Mouse (Mus musculus) hindbrain, embryonic 16.5 days (tissue): ENCODE results near the gene Prdm1. TPM values are rescaled to one million over a fixed set of nuclear protein-coding genes. Genes with fewer than 3 reads are reported as not detected.

Experiments used
- ATAC-seq: fragments of 200-750 bp; cut with Nextera tagmentation; 2 replicates; pipeline ENCODE4 v1.8.0; 2017; ENCODE audit warnings: moderate TSS enrichment, moderate library complexity
- H3K27ac ChIP-seq: fragments of 300-500 bp; sonication (generic); 2 replicates; pipeline ENCODE4 v1.5.1; 2014; ENCODE audit warnings: low read depth, mild to moderate bottlenecking, control low read depth, low read length, moderate library complexity
- H3K27me3 ChIP-seq: fragments of 300-500 bp; sonication (generic); replicated peaks from 2 replicates; pipeline ENCODE4 v1.6.1; 2014; ENCODE audit warnings: low read length; ENCODE audit not compliant: control insufficient read depth, insufficient read depth
- H3K36me3 ChIP-seq: fragments of 300-500 bp; sonication (generic); 2 replicates; pipeline ENCODE4 v1.6.1; 2014; ENCODE audit warnings: mild to moderate bottlenecking, low read length, moderate library complexity, mixed read lengths; ENCODE audit not compliant: control insufficient read depth, insufficient read depth
- H3K4me1 ChIP-seq: fragments of 300-500 bp; sonication (generic); 2 replicates; pipeline ENCODE4 v1.6.1; 2014; ENCODE audit warnings: low read depth, low read length; ENCODE audit not compliant: control insufficient read depth, insufficient read depth
- H3K4me2 ChIP-seq: fragments of 300-500 bp; sonication (generic); 2 replicates; pipeline ENCODE4 v1.6.1; 2014; ENCODE audit warnings: mild to moderate bottlenecking, low read length, control low read depth, moderate library complexity
- H3K4me3 ChIP-seq: fragments of 300-500 bp; sonication (generic); 2 replicates; pipeline ENCODE4 v1.5.1; 2014; ENCODE audit warnings: mild to moderate bottlenecking, low read length, control low read depth, moderate library complexity
- H3K9ac ChIP-seq: fragments of 300-500 bp; sonication (generic); 2 replicates; pipeline ENCODE4 v1.6.1; 2014; ENCODE audit warnings: low read depth, mild to moderate bottlenecking, control low read depth, low read length, moderate library complexity
- H3K9me3 ChIP-seq: fragments of 300-500 bp; sonication (generic); 2 replicates; pipeline ENCODE4 v1.6.1; 2014; ENCODE audit warnings: mild to moderate bottlenecking, low read length, moderate library complexity; ENCODE audit not compliant: control insufficient read depth
- WGBS: fragments of 180-500 bp; shearing (Covaris S2); extraction: QIAGEN DNeasy Blood & Tissue Kit; methylation state at CpG from one replicate; pipeline ENCODE4 v1.1.7; 2014; 5-methylcytosine and 5-hydroxymethylcytosine counted together
- polyA plus RNA-seq: library from polyadenylated mRNA; unstranded; fragments of >200 nt; fragmentation: Nextera tagmentation; extraction: Ambion mirVana; gene quantifications from 2 replicates; pipeline ENCODE4 v1.2.1, GENCODE M21; 2015

Prdm1 gene
- polyA plus RNA-seq, 1 experiment from 2014 or later: 0.36 TPM

- WGBS: 94% methylated on average over 6 of the region's 6 CpGs
- Histone ChIP-seq H3K4me2 (no peak overlapping the region), H3K4me1 (peaks cover 15% of the 10 kb centered on the region), H3K36me3 (no peaks in the 10 kb centered on the region), H3K27me3 (peaks cover 8% of the 10 kb centered on the region), H3K27ac (no peak overlapping the region), H3K4me3 (no peak overlapping the region), H3K9ac (no peak overlapping the region), H3K9me3 (no peaks in the 10 kb centered on the region)
- ATAC-seq: no peak
Observed at GRCm38 (mm10) chr10:44461063-44461462, 67.2 kb downstream of the Prdm1 start.

GRCm38 (mm10) chr10:44460095-44460810 lies 68.0 kb downstream of the Prdm1 start:
- 15% methylated on average over 6 of the region's 6 CpGs for WGBS
- no peaks in the 10 kb centered on the region for H3K36me3 ChIP-seq
- peaks cover 13% of the 10 kb centered on the region for H3K27me3 ChIP-seq
- ATAC-seq: no peak
- peaks cover 13% of the 10 kb centered on the region for H3K4me1 ChIP-seq
- no peak overlapping the region for H3K9ac ChIP-seq
- no peak overlapping the region for H3K27ac ChIP-seq
- no peak overlapping the region for H3K4me3 ChIP-seq
- H3K9me3 ChIP-seq: no peaks in the 10 kb centered on the region
- H3K4me2 ChIP-seq: no peak overlapping the region

- WGBS: 12% methylated on average over 11 of the region's 11 CpGs
- Histone ChIP-seq H3K9me3 (no peaks in the 10 kb centered on the region), H3K4me2 (peak overlapping the region; percentile 99), H3K4me1 (peaks cover 13% of the 10 kb centered on the region), H3K27me3 (peaks cover 11% of the 10 kb centered on the region), H3K4me3 (peak overlapping the region; percentile 64), H3K36me3 (no peaks in the 10 kb centered on the region), H3K9ac (no peak overlapping the region), H3K27ac (peak overlapping the region; percentile 16; the same call in 1 of the 2 replicates)
- no peak for ATAC-seq
Observed at GRCm38 (mm10) chr10:44459321-44460000, 68.8 kb downstream of the Prdm1 start.

GRCm38 (mm10) chr10:44458534-44459315 lies 69.6 kb downstream of the Prdm1 start:
- no peaks in the 10 kb centered on the region for H3K9me3 ChIP-seq
- peaks cover 8% of the 10 kb centered on the region for H3K27me3 ChIP-seq
- no peaks in the 10 kb centered on the region for H3K36me3 ChIP-seq
- H3K9ac ChIP-seq: peak overlapping the region; percentile 67
- peak; percentile 95 for ATAC-seq
- H3K4me1 ChIP-seq: peaks cover 13% of the 10 kb centered on the region
- 0% methylated on average over 52 of the region's 54 CpGs for WGBS
- peak overlapping the region; percentile 99 for H3K4me2 ChIP-seq
- H3K27ac ChIP-seq: 0 out of 2 replicates have a peak overlapping the region, but pooled peaks have one; percentile 39
- peak overlapping the region; percentile 64 for H3K4me3 ChIP-seq

GRCm38 (mm10) chr10:44457791-44458533 lies 70.3 kb downstream of the Prdm1 start:
- Histone ChIP-seq H3K4me2 (peak overlapping the region; percentile 99), H3K27ac (no peak overlapping the region), H3K36me3 (no peaks in the 10 kb centered on the region), H3K9me3 (no peaks in the 10 kb centered on the region), H3K9ac (peak overlapping the region; percentile 67), H3K4me3 (peak overlapping the region; percentile 64), H3K4me1 (peaks cover 13% of the 10 kb centered on the region), H3K27me3 (peaks cover 8% of the 10 kb centered on the region)
- no peak for ATAC-seq
- under 1% methylated on average over 25 of the region's 25 CpGs for WGBS

GRCm38 (mm10) chr10:44456757-44457595 lies 71.3 kb downstream of the Prdm1 start:
- Histone ChIP-seq H3K27ac (no peak overlapping the region), H3K27me3 (peaks cover 8% of the 10 kb centered on the region), H3K9me3 (no peaks in the 10 kb centered on the region), H3K4me3 (peak overlapping the region; percentile 64), H3K4me1 (peaks cover 13% of the 10 kb centered on the region), H3K9ac (no peak overlapping the region), H3K36me3 (no peaks in the 10 kb centered on the region), H3K4me2 (peak overlapping the region; percentile 99)
- ATAC-seq: no peak
- WGBS: under 1% methylated on average over 31 of the region's 31 CpGs

- no peak overlapping the region for H3K9ac ChIP-seq
Observed at GRCm38 (mm10) chr10:44454753-44455152, 73.5 kb downstream of the Prdm1 start.

GRCm38 (mm10) chr10:44454111-44454510 lies 74.2 kb downstream of the Prdm1 start:
- H3K9ac ChIP-seq: no peak overlapping the region
- H3K27ac ChIP-seq: no peak overlapping the region
- H3K4me3 ChIP-seq: no peak overlapping the region
- 73% methylated on average over 2 of the region's 2 CpGs for WGBS
- no peaks in the 10 kb centered on the region for H3K36me3 ChIP-seq
- no peaks in the 10 kb centered on the region for H3K9me3 ChIP-seq
- H3K27me3 ChIP-seq: peaks cover 8% of the 10 kb centered on the region; the same call in 1 of the 2 replicates
- H3K4me1 ChIP-seq: peaks cover 13% of the 10 kb centered on the region
- ATAC-seq: no peak
- no peak overlapping the region for H3K4me2 ChIP-seq

More at GRCm38 (mm10) chr10:44454753-44455152, 73.5 kb downstream of the Prdm1 start:
- peaks cover 13% of the 10 kb centered on the region for H3K4me1 ChIP-seq
- H3K9me3 ChIP-seq: no peaks in the 10 kb centered on the region
- H3K27me3 ChIP-seq: peaks cover 8% of the 10 kb centered on the region; the same call in 1 of the 2 replicates
- H3K4me3 ChIP-seq: no peak overlapping the region
- WGBS: 80% methylated on average over 4 of the region's 4 CpGs
- H3K4me2 ChIP-seq: no peak overlapping the region
- ATAC-seq: no peak
- H3K36me3 ChIP-seq: no peaks in the 10 kb centered on the region
- no peak overlapping the region for H3K27ac ChIP-seq
